Mouse (Mus musculus) regulatory T cell (primary cell): ENCODE results near the gene Zfp969.
"Not testable (repeated sequence)": the region's sequence is repeated elsewhere in the genome, so short reads cannot be mapped to it uniquely, and the experiment has no call there.

Experiments used
- in situ Hi-C: fragments of 300-600 bp; cut with MboI, MseI; formaldehyde crosslinking; loops from one replicate; pipeline ENCODE4 v1.15.1; 2025; ENCODE audit warnings: high pct_unique_total_duplicates

Gene Zfp969

DNA sequence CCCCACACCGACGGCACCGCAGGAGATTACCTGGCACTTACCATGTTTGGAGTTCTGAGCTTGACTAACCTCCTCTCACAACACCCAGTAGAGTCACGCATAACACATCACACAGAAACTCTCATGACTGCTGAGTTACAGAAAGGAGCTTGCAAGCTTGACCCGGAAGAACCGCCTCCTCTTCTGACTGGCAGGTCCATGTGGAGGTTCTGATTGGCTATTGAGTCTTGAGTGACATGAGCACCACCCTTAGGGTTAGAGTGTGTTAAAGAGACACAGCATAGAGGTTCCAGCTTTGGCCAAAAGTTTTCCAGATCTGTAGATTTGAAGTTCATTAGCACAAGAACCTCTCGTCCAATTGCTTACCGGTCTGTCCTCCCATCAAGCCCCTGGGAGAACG lies at the start of gene Zfp969:
Gene Zfp969 (minus strand): TSS at position 101 of the 400 bp plus-strand sequence.
- in situ Hi-C loops: not testable (repeated sequence)

DNA sequence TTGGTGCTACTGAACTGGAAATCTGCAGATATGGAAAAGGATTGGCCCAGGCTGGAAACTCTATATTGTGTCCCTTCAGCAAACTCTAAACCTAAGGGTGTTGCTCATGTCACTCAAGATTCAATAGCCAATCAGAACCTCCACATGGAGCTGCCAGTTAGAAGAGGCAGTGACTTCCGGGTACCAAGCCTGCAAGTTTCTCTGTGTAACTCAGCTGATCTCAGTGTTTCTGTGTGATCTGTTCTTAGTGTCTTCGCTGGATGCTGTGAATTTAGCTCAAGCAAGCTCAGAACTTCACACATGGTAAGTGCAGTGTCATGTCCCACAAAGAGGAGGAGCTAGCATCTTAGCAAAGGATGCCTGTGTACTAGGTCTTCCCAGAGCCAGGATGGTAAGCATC lies 37.8 kb upstream of the Zfp969 start, which contains the start of gene Gm2007:
Gene Gm2007 (plus strand): TSS at position 301 of the 400 bp plus-strand sequence.
- in situ Hi-C loops: not testable (repeated sequence)

DNA sequence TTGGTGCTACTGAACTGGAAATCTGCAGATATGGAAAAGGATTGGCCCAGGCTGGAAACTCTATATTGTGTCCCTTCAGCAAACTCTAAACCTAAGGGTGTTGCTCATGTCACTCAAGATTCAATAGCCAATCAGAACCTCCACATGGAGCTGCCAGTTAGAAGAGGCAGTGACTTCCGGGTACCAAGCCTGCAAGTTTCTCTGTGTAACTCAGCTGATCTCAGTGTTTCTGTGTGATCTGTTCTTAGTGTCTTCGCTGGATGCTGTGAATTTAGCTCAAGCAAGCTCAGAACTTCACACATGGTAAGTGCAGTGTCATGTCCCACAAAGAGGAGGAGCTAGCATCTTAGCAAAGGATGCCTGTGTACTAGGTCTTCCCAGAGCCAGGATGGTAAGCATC lies 59.8 kb downstream of the Zfp969 start, which contains the start of gene Gm11007:
Gene Gm11007 (plus strand): TSS at position 301 of the 400 bp plus-strand sequence.
- in situ Hi-C loops: loop anchor here (25.0 kb wide), 1 partner anchor 1069 kb away; the partner anchor contains the start of gene Gm14305
